17 mouse cellular contexts compared by ENCODE assay signal in genomic region chr3:105816089-105816488, GRCm38 (mm10). TPM values are rescaled to one million over a fixed set of nuclear protein-coding genes. Genes with fewer than 3 reads are reported as not detected.
DNase-seq lines count a peak whose midpoint lies in the region; ATAC-seq and TF ChIP-seq lines count a peak whose summit lies in the region.
"Had no signal": no experiment of that assay in that cellular context is flagged by ENCODE, and none has a peak within 500 bp of the region (broad histone marks: within the 10 kb centered on the region; RNA-seq: fewer than 3 reads in every experiment).

No protein-coding gene starts in this region.

- no peak for ATAC-seq in liver, embryonic 13.5 days (ENCODE audit: low read depth)
- ATAC-seq in liver, postnatal 0 days, result no peak
- no peak for ATAC-seq in heart, embryonic 13.5 days (ENCODE audit: extremely low read depth, insufficient number of reproducible peaks, low FRiP score, low TSS enrichment)
- ATAC-seq in intestine, postnatal 0 days, result no peak
- ATAC-seq: intestine, embryonic 15.5 days; midbrain, embryonic 16.5 days had no signal

- no peak for TF ChIP-seq CTCF in liver, postnatal 0 days (IDR thresholded peaks at IDR 0.05; ENCODE audit: low read depth)
- no peak for TF ChIP-seq CTCF in bone marrow macrophage, adult 2 months (IDR thresholded peaks at IDR 0.05; ENCODE audit: low read depth, low read length)
- no peak for TF ChIP-seq CTCF in intestine, postnatal 0 days (IDR thresholded peaks at IDR 0.05; ENCODE audit: low read depth)

- peaks cover 63% of the 10 kb centered on the region for H3K4me1 ChIP-seq in liver, embryonic 13.5 days (replicated peaks)
- H3K4me1 ChIP-seq in liver, postnatal 0 days (ENCODE audit: insufficient read depth), result peaks cover 22% of the 10 kb centered on the region; the same call in 1 of the 2 replicates
- H3K4me1 ChIP-seq in bone marrow macrophage, adult 2 months (ENCODE audit: control insufficient read depth, insufficient read depth, low read length), result peaks cover 17% of the 10 kb centered on the region
- peaks cover 61% of the 10 kb centered on the region for H3K4me1 ChIP-seq in heart, embryonic 13.5 days
- peaks cover 100% of the 10 kb centered on the region for H3K4me1 ChIP-seq in megakaryocyte, embryonic 14.5 days
- no peaks in the 10 kb centered on the region for H3K4me1 ChIP-seq in intestine, postnatal 0 days (replicated peaks; ENCODE audit: control insufficient read depth, insufficient read depth, low read length)
- H3K4me1 ChIP-seq: neural tube, embryonic 15.5 days had no signal

- no peak for TF ChIP-seq POLR2A in bone marrow macrophage, adult 2 months (IDR thresholded peaks at IDR 0.05; ENCODE audit: borderline replicate concordance, low read depth, low read length)

- no peak for DNase-seq in liver, embryonic 13.5 days
- DNase-seq in liver, postnatal 0 days, result no peak
- DNase-seq in layer of hippocampus, adult 11-12 months (ENCODE audit: low spot score), result no peak
- no peak for DNase-seq in urinary bladder, postnatal 14 days (ENCODE audit: low spot score)
- DNase-seq: cerebellum, postnatal 10 days; right cerebral cortex, postnatal 4 days had no signal

- TF ChIP-seq EP300 in liver, postnatal 0 days (IDR thresholded peaks at IDR 0.05; ENCODE audit: low read depth), result no peak

- no peaks in the 10 kb centered on the region for H3K27me3 ChIP-seq in liver, embryonic 13.5 days
- H3K27me3 ChIP-seq in liver, postnatal 0 days (ENCODE audit: insufficient read depth, low read length), result no peaks in the 10 kb centered on the region
- H3K27me3 ChIP-seq in heart, embryonic 13.5 days (replicated peaks), result peaks cover 94% of the 10 kb centered on the region
- no peaks in the 10 kb centered on the region for H3K27me3 ChIP-seq in megakaryocyte, embryonic 14.5 days (replicated peaks)
- no peaks in the 10 kb centered on the region for H3K27me3 ChIP-seq in intestine, postnatal 0 days (replicated peaks; ENCODE audit: control insufficient read depth, insufficient read depth, low read length)
- H3K27me3 ChIP-seq: intestine, embryonic 15.5 days; neural tube, embryonic 15.5 days had no signal

- no peak overlapping the region for H3K4me3 ChIP-seq in liver, embryonic 13.5 days (replicated peaks)
- H3K4me3 ChIP-seq in liver, postnatal 0 days (ENCODE audit: low read depth, low read length), result no peak overlapping the region
- no peak overlapping the region for H3K4me3 ChIP-seq in bone marrow macrophage, adult 2 months (ENCODE audit: insufficient read depth, low read length)
- no peak overlapping the region for H3K4me3 ChIP-seq in heart, embryonic 13.5 days
- peak overlapping the region; percentile 80 for H3K4me3 ChIP-seq in megakaryocyte, embryonic 14.5 days (replicated peaks)
- no peak overlapping the region for H3K4me3 ChIP-seq in intestine, postnatal 0 days (ENCODE audit: low read depth, low read length)
- H3K4me3 ChIP-seq: hindbrain, embryonic 10.5 days; intestine, embryonic 15.5 days; neural tube, embryonic 15.5 days had no signal

- H3K36me3 ChIP-seq in liver, embryonic 13.5 days, result no peaks in the 10 kb centered on the region
- no peaks in the 10 kb centered on the region for H3K36me3 ChIP-seq in liver, postnatal 0 days (replicated peaks; ENCODE audit: insufficient read depth, low read length)
- H3K36me3 ChIP-seq in heart, embryonic 13.5 days, result no peaks in the 10 kb centered on the region
- no peaks in the 10 kb centered on the region for H3K36me3 ChIP-seq in megakaryocyte, embryonic 14.5 days (replicated peaks; ENCODE audit: low read length)
- no peaks in the 10 kb centered on the region for H3K36me3 ChIP-seq in intestine, postnatal 0 days (ENCODE audit: control insufficient read depth, insufficient read depth)
- H3K36me3 ChIP-seq: hindbrain, embryonic 10.5 days; intestine, embryonic 15.5 days; neural tube, embryonic 15.5 days had no signal

- H3K4me2 ChIP-seq in liver, embryonic 13.5 days, result no peak overlapping the region
- no peak overlapping the region for H3K4me2 ChIP-seq in liver, postnatal 0 days (ENCODE audit: low read depth, low read length)
- H3K4me2 ChIP-seq in heart, embryonic 13.5 days, result peak overlapping the region; percentile 44
- H3K4me2 ChIP-seq in intestine, postnatal 0 days (replicated peaks; ENCODE audit: low read depth), result no peak overlapping the region
- H3K4me2 ChIP-seq: intestine, embryonic 15.5 days; neural tube, embryonic 15.5 days had no signal

- peak overlapping the region; percentile 82; the same call in 1 of the 2 replicates for H3K27ac ChIP-seq in liver, embryonic 13.5 days
- H3K27ac ChIP-seq in liver, postnatal 0 days (ENCODE audit: low read depth), result no peak overlapping the region
- H3K27ac ChIP-seq in bone marrow macrophage, adult 2 months (ENCODE audit: insufficient read depth, low read depth, low read length), result peak overlapping the region; percentile 69
- H3K27ac ChIP-seq in heart, embryonic 13.5 days (replicated peaks), result no peak overlapping the region
- H3K27ac ChIP-seq in intestine, postnatal 0 days (ENCODE audit: low read depth, low read length), result no peak overlapping the region
- H3K27ac ChIP-seq: hindbrain, embryonic 10.5 days; intestine, embryonic 15.5 days; neural tube, embryonic 15.5 days had no signal

- H3K9ac ChIP-seq in liver, embryonic 13.5 days, result no peak overlapping the region
- H3K9ac ChIP-seq in liver, postnatal 0 days (replicated peaks), result no peak overlapping the region
- H3K9ac ChIP-seq in heart, embryonic 13.5 days, result no peak overlapping the region
- no peak overlapping the region for H3K9ac ChIP-seq in intestine, postnatal 0 days (ENCODE audit: low read depth, low read length)
- H3K9ac ChIP-seq: intestine, embryonic 15.5 days; neural tube, embryonic 15.5 days had no signal

- WGBS in liver, embryonic 13.5 days (ENCODE audit: insufficient replicate concordance), result 35% methylated on average over 8 of the region's 8 CpGs
- 35% methylated on average over 8 of the region's 8 CpGs for WGBS in liver, postnatal 0 days (ENCODE audit: insufficient replicate concordance)
- 13% methylated on average over 8 of the region's 8 CpGs for WGBS in heart, embryonic 13.5 days
- WGBS in intestine, postnatal 0 days, result 58% methylated on average over 8 of the region's 8 CpGs

- H3K9me3 ChIP-seq in liver, embryonic 13.5 days (replicated peaks), result no peaks in the 10 kb centered on the region
- H3K9me3 ChIP-seq in liver, postnatal 0 days (ENCODE audit: low read length), result no peaks in the 10 kb centered on the region
- no peaks in the 10 kb centered on the region for H3K9me3 ChIP-seq in heart, embryonic 13.5 days
- H3K9me3 ChIP-seq in megakaryocyte, embryonic 14.5 days, result no peaks in the 10 kb centered on the region
- no peaks in the 10 kb centered on the region for H3K9me3 ChIP-seq in intestine, postnatal 0 days (ENCODE audit: control insufficient read depth)
- H3K9me3 ChIP-seq: hindbrain, embryonic 10.5 days; intestine, embryonic 15.5 days; neural tube, embryonic 15.5 days had no signal

RNA-seq across cellular contexts. Expression of gene Rap1a, which starts 15.0 kb away (rescaled TPM):
- 119 and 149 TPM in 2 replicates for polyA plus RNA-seq in liver, embryonic 13.5 days (2015; fragmentation: Nextera tagmentation; extraction: Ambion mirVana)
- 89.0 and 93.3 TPM in 2 replicates for polyA plus RNA-seq in liver, postnatal 0 days (2015; fragmentation: Nextera tagmentation; extraction: Ambion mirVana)
- 257 and 269 TPM in 2 replicates for polyA plus RNA-seq in bone marrow macrophage, adult 2 months (2012; ENCODE audit: insufficient read depth, insufficient read length, missing spikeins)
- 81.3 and 91.9 TPM in 2 replicates for polyA plus RNA-seq in heart, embryonic 13.5 days (2015; fragmentation: Nextera tagmentation; extraction: Ambion mirVana)
- polyA plus RNA-seq in megakaryocyte, embryonic 14.5 days (2012; ENCODE audit: insufficient read depth, low replicate concordance), result 3.2 and 38.3 TPM in 2 replicates
- polyA plus RNA-seq in intestine, postnatal 0 days (2015; fragmentation: Nextera tagmentation; extraction: Ambion mirVana), result 119 and 121 TPM in 2 replicates

RNA-seq across cellular contexts. Expression of gene Adora3, which starts 54.6 kb away (rescaled TPM):
- polyA plus RNA-seq in liver, embryonic 13.5 days (2015; fragmentation: Nextera tagmentation; extraction: Ambion mirVana), result 0.44 and 0.51 TPM in 2 replicates
- polyA plus RNA-seq in liver, postnatal 0 days (2015; fragmentation: Nextera tagmentation; extraction: Ambion mirVana), result 0.62 and 0.92 TPM in 2 replicates
- 2.6 and 2.7 TPM in 2 replicates for polyA plus RNA-seq in bone marrow macrophage, adult 2 months (2012; ENCODE audit: insufficient read depth, insufficient read length, missing spikeins)
- 0.11 and 0.17 TPM in 2 replicates for polyA plus RNA-seq in heart, embryonic 13.5 days (2015; fragmentation: Nextera tagmentation; extraction: Ambion mirVana)
- 0.19 TPM in 1 of 2 replicates, not detected in the other for polyA plus RNA-seq in megakaryocyte, embryonic 14.5 days (2012; ENCODE audit: insufficient read depth, low replicate concordance)
- polyA plus RNA-seq in intestine, postnatal 0 days (2015; fragmentation: Nextera tagmentation; extraction: Ambion mirVana), result 0.43 TPM in 2 replicates
- polyA plus RNA-seq: CD4-positive, CD25-positive, alpha-beta regulatory T cell, adult 4 months; embryonic facial prominence, embryonic 11.5 days; liver, adult 2 months had no signal

RNA-seq across cellular contexts. Expression of gene Tmigd3, which starts 54.6 kb away (rescaled TPM):
- polyA plus RNA-seq in liver, embryonic 13.5 days (2015; fragmentation: Nextera tagmentation; extraction: Ambion mirVana), result 0.18 TPM in 1 of 2 replicates, not detected in the other
- polyA plus RNA-seq in liver, postnatal 0 days (2015; fragmentation: Nextera tagmentation; extraction: Ambion mirVana), result 0.13 TPM in 1 of 2 replicates, not detected in the other
- 1.1 TPM in 1 of 2 replicates, not detected in the other for polyA plus RNA-seq in bone marrow macrophage, adult 2 months (2012; ENCODE audit: insufficient read depth, insufficient read length, missing spikeins)
- polyA plus RNA-seq in heart, embryonic 13.5 days (2015; fragmentation: Nextera tagmentation; extraction: Ambion mirVana), result 0.42 and 0.56 TPM in 2 replicates
- polyA plus RNA-seq in megakaryocyte, embryonic 14.5 days (2012; ENCODE audit: insufficient read depth, low replicate concordance), result not detected in 2 replicates
- 0.44 and 0.48 TPM in 2 replicates for polyA plus RNA-seq in intestine, postnatal 0 days (2015; fragmentation: Nextera tagmentation; extraction: Ambion mirVana)
- polyA plus RNA-seq: CD4-positive, CD25-positive, alpha-beta regulatory T cell, adult 4 months; embryonic facial prominence, embryonic 11.5 days; hindbrain, embryonic 10.5 days; midbrain, embryonic 16.5 days; neural tube, embryonic 15.5 days had no signal

Comparison
In these comparisons a context has a peak if more than half of its experiments do, and no peak if none do; other contexts are left out.
1. H3K27ac ChIP-seq: peak in liver, embryonic 13.5 days (single experiment) and bone marrow macrophage, adult 2 months (single experiment); none in liver, postnatal 0 days (single experiment), heart, embryonic 13.5 days (single experiment) and intestine, postnatal 0 days (single experiment).